Mouse (Mus musculus) limb, embryonic 14.5 days (tissue): Measurements from ENCODE around the gene Dvl1. TPM values are rescaled to one million over a fixed set of nuclear protein-coding genes. Genes with fewer than 3 reads are reported as not detected.
A peak's percentile ranks its signal among the peaks of the same experiment; 100 is the strongest.

Source experiments
- ATAC-seq: fragments of 200-750 bp; cut with Nextera tagmentation; 2 replicates; pipeline ENCODE4 v1.8.0; 2017; ENCODE audit warnings: low read depth, moderate number of reproducible peaks, moderate TSS enrichment; ENCODE audit not compliant: low FRiP score
- DNase-seq: peaks from one replicate; pipeline ENCODE4 v3.0.0-alpha.2; 2015; ENCODE audit warnings: low spot score
- H3K27ac ChIP-seq: fragments of 300-500 bp; sonication (generic); replicated peaks from 2 replicates; pipeline ENCODE4 v1.5.1; 2014; ENCODE audit warnings: low read depth, mild to moderate bottlenecking, low read length, moderate library complexity, mixed read lengths
- H3K27me3 ChIP-seq: fragments of 300-500 bp; sonication (generic); 2 replicates; pipeline ENCODE4 v1.6.1; 2014; ENCODE audit warnings: low read length, mixed read lengths; ENCODE audit not compliant: control insufficient read depth, insufficient read depth
- H3K36me3 ChIP-seq: fragments of 300-500 bp; sonication (generic); 2 replicates; pipeline ENCODE4 v1.6.1; 2014; ENCODE audit warnings: mild to moderate bottlenecking, low read length, moderate library complexity, mixed read lengths; ENCODE audit not compliant: control insufficient read depth, insufficient read depth
- H3K4me1 ChIP-seq: fragments of 300-500 bp; sonication (generic); 2 replicates; pipeline ENCODE4 v1.6.1; 2014; ENCODE audit warnings: antibody characterized with exemption, low read length, mixed read lengths; ENCODE audit not compliant: control insufficient read depth, insufficient read depth
- H3K4me2 ChIP-seq: fragments of 300-500 bp; sonication (generic); replicated peaks from 2 replicates; pipeline ENCODE4 v1.6.1; 2014; ENCODE audit warnings: low read depth, mild to moderate bottlenecking, low read length, moderate library complexity; ENCODE audit not compliant: severe bottlenecking
- H3K4me3 ChIP-seq: fragments of 300-500 bp; sonication (generic); replicated peaks from 2 replicates; pipeline ENCODE4 v1.5.1; 2014; ENCODE audit warnings: low read length
- H3K9ac ChIP-seq: fragments of 300-500 bp; sonication (generic); 2 replicates; pipeline ENCODE4 v1.6.1; 2014; ENCODE audit warnings: mild to moderate bottlenecking, low read depth, low read length, moderate library complexity; ENCODE audit not compliant: severe bottlenecking
- H3K9me3 ChIP-seq: fragments of 300-500 bp; sonication (generic); 2 replicates; pipeline ENCODE4 v1.6.1; 2016; ENCODE audit warnings: low read length; ENCODE audit not compliant: control insufficient read depth
- POLR2A ChIP-seq: fragments of 200-500 bp; IDR thresholded peaks from 2 replicates; pipeline ENCODE4 v1.8.0; 2012; ENCODE audit warnings: inconsistent platforms, mild to moderate bottlenecking, moderate library complexity, borderline replicate concordance; ENCODE audit not compliant: insufficient read depth, insufficient read length; ENCODE audit errors: extremely low read depth
- whole genome bisulfite sequencing: fragments of 180-500 bp; shearing (Covaris S2); extraction: QIAGEN DNeasy Blood & Tissue Kit; methylation state at CpG from one replicate; pipeline ENCODE4 v1.1.7; 2014; 5-methylcytosine and 5-hydroxymethylcytosine counted together
- polyA plus RNA-seq, 2 experiments: library from polyadenylated mRNA; depleted of rRNA in 1 of 2; stranded (reverse) in 1 of 2; unstranded in 1 of 2; fragments of >200 nt; fragmentation: Nextera tagmentation in 1 of 2; extraction: Ambion mirVana in 1 of 2; gene quantifications; 2 replicates each; pipeline versions ENCODE4 v1.2.1 to v1.2.3; 2012 to 2014

The Dvl1 gene
- polyA plus RNA-seq (2012; rRNA removed) = 92.9 and 131 TPM in 2 replicates
- polyA plus RNA-seq (2014; fragmentation: Nextera tagmentation; extraction: Ambion mirVana) = 17.4 and 18.8 TPM in 2 replicates

DNA sequence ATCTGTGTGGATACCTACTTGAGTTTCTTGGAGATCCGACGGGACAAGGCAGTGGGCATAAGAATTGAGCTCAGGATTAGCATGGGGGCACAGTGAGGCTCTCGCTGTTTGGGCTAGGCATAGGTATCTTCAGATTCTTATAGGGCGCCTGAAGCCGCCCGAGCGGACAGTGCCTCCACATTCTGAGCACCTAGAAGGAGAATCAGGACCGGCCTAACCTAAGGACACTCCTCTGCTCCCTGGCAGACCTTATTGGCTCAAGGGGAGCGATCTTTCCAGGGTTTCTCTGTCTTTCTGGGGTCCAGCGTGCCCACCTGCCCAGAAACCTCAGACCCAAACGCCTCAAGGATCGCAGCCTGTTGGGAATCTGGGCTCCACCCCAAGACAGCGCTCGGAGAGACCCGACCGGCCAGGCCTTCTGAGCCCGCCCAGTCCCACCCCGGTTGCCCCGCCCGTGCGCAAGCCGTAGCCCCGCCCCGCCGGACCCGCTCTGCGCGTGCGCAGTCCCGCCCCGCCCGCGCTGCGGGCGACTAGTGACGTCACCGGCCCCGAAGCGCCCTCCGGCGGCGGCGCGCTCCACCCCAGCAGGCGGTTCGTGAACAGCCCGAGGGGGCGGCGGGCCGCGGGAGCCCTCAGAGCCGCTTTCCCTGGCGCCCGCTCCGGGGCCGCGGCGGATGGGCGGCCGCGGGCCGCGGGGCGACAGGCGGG lies at the start of gene Dvl1:
TSS of gene Dvl1 (plus strand) at position 532 of the 708 bp plus-strand sequence.
- Histone ChIP-seq H3K9me3 (no peaks in the 10 kb centered on the region), H3K27ac (0 out of 2 replicates have a peak within 1 kb of the TSS, but pooled peaks have one; percentile 38), H3K36me3 (peaks cover 16% of the 10 kb centered on the region), H3K4me2 (peak within 1 kb of the TSS; percentile 92), H3K9ac (peak within 1 kb of the TSS; percentile 76), H3K4me3 (peak within 1 kb of the TSS; percentile 76), H3K4me1 (peaks cover 12% of the 10 kb centered on the region; the same call in 1 of the 2 replicates), H3K27me3 (no peaks in the 10 kb centered on the region)
- peak; percentile 82 for DNase-seq
- peak; percentile 92 for ATAC-seq
- TF ChIP-seq POLR2A = 0 out of 2 replicates have a peak, but pooled peaks have one; percentile 53
- WGBS = 3% methylated on average over 47 of the region's 65 CpGs

DNA sequence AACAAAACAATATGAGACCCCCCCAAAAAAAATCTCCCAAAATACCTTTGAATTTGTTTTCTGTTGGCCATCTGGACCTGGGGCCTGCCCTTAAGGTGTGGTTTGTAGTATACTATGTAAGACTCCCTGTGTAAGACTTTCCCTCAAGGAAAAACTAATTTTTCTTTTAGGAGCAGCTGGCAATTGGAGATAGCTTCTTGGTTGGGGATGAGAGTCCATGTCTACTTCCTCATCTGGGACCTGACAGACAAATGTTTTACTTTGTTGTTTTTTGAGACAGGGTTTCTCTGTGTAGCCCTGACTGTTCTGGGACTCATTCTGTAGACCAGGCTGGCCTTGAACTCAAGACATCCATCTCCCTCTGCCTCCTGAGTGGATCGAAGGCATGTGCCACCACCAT lies 45.1 kb upstream of the Dvl1 start:
- H3K9ac ChIP-seq = no peak overlapping the region
- ATAC-seq (no peak), DNase-seq (no peak)
- TF ChIP-seq POLR2A = no peak
- H3K4me3 ChIP-seq = no peak overlapping the region
- H3K9me3 ChIP-seq = no peaks in the 10 kb centered on the region
- H3K27ac ChIP-seq = no peak overlapping the region
- H3K36me3 ChIP-seq = peaks cover 11% of the 10 kb centered on the region
- H3K4me1 ChIP-seq = peaks cover 6% of the 10 kb centered on the region
- WGBS = 89% methylated on average over 1 of the region's 1 CpGs
- H3K4me2 ChIP-seq = no peak overlapping the region
- H3K27me3 ChIP-seq = no peaks in the 10 kb centered on the region

DNA sequence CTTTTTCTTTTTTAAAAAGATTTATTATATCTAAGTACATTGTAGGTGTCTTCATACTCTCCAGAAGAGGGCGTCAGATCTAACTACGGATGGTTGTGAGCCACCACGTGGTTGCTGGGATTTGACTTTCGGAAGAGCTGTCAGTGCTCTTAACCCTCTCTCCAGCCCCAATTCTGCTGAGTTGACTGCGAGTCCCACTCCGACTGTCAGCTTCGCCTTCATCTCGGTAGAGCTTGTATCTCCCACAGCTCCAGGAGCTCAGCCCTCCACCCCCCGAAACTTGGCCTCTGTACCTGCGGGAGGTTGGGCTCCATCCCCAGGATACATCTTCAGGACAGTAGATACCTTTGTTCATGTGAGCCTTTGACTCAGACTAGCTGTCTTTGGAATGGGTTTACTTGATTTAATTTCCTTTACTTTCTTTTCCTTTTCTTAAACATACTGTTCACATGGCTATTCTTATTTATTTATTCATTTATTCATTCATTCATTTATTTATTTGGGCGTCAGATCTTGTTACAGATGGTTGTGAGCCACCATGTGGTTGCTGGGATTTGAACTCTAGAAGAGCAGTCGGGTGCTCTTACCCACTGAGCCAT lies 44.4 kb upstream of the Dvl1 start, which contains the start of gene Mrpl20:
TSS of gene Mrpl20 (plus strand) at position 138 of the 599 bp plus-strand sequence.
- H3K36me3 ChIP-seq = peaks cover 18% of the 10 kb centered on the region
- DNase-seq (no peak), ATAC-seq (no peak)
- no peak for TF ChIP-seq POLR2A
- WGBS = 9% methylated on average over 12 of the region's 12 CpGs
- H3K27me3 ChIP-seq = no peaks in the 10 kb centered on the region
- H3K4me3 ChIP-seq = peak within 1 kb of the TSS; percentile 96
- H3K9ac ChIP-seq = peak within 1 kb of the TSS; percentile 83
- peaks cover 6% of the 10 kb centered on the region for H3K4me1 ChIP-seq
- H3K27ac ChIP-seq = peak within 1 kb of the TSS; percentile 52; the same call in 1 of the 2 replicates
- peak within 1 kb of the TSS; percentile 71 for H3K4me2 ChIP-seq
- H3K9me3 ChIP-seq = no peaks in the 10 kb centered on the region

DNA sequence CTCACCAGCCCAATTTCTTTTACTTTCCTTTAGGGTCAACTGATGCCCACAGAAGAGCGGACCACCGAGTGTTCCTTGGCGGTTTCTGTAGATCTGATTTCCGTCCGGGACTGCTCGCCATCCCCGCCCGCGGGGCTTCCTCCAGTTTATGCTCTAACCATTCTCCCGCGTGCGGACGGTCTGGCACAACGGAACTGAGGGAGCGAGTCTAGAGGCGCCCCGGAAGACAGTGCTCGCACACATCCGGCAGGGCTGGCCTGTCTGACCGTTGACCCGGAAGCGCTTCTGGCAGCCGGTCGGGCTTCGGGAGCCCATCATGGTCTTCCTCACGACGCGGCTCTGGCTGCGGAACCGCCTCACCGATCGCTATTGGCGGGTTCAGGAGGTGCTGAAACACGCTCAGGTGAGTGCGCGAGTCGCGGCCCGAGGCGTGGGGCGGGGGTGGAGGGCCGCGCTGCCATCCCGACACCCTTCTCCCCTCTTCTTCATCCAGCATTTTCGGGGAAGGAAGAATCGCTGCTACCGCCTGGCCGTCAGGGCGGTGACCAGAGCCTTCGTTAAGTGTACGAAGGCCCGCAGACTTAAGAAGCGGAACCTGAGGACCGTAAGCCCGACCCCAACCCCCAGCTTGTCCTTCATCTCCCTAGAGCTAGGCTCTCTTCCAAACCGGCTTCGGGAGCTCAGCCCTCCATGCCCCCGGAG lies 43.7 kb upstream of the Dvl1 start:
- ATAC-seq = peak; percentile 98
- Histone ChIP-seq H3K4me3 (peak overlapping the region; percentile 96), H3K4me1 (peaks cover 6% of the 10 kb centered on the region), H3K27ac (peak overlapping the region; percentile 52; the same call in 1 of the 2 replicates), H3K9me3 (no peaks in the 10 kb centered on the region), H3K36me3 (peaks cover 25% of the 10 kb centered on the region), H3K9ac (peak overlapping the region; percentile 83), H3K27me3 (no peaks in the 10 kb centered on the region), H3K4me2 (peak overlapping the region; percentile 71)
- DNase-seq = peak; percentile 95
- WGBS = under 1% methylated on average over 53 of the region's 58 CpGs
- 0 out of 2 replicates have a peak, but pooled peaks have one; percentile 71 for TF ChIP-seq POLR2A

DNA sequence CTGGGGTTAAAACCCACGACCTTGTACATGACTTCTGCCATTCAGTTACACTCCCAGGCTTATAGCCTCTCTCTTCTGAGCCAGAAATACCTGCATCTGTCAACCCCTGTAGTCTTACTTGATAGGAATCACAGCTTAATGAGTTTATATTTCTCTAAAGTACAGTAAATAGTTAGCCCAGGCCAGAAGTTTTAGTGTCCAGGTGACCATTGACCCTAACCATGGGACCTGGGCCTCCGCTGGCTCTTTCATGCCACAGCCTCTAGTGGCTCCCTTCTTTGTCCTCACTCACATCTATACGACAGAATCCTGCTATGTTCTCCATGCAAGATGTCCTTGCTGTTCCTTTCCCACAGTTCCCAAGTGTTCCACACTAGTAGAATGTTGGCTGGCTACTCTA lies 39.4 kb upstream of the Dvl1 start:
- Histone ChIP-seq H3K4me1 (peaks cover 6% of the 10 kb centered on the region), H3K27ac (no peak overlapping the region), H3K9ac (no peak overlapping the region), H3K27me3 (no peaks in the 10 kb centered on the region), H3K4me2 (no peak overlapping the region), H3K36me3 (peaks cover 53% of the 10 kb centered on the region), H3K9me3 (no peaks in the 10 kb centered on the region), H3K4me3 (no peak overlapping the region)
- TF ChIP-seq POLR2A = no peak
- 83% methylated on average over 3 of the region's 3 CpGs for WGBS
- no peak for ATAC-seq
- no peak for DNase-seq
